Mouse (Mus musculus) ES-E14 (cell line): ENCODE measurements around the gene Hspb9. TPM values are rescaled to one million over a fixed set of nuclear protein-coding genes. Genes with fewer than 3 reads are reported as not detected.

ENCODE experiments used
- DNase-seq: peaks from one replicate; pipeline ENCODE4 v3.0.0-alpha.2; 2013; ENCODE audit warnings: low read depth, low spot score
- H3K27ac ChIP-seq: 2 replicates; pipeline ENCODE4 v1.5.1; 2012; ENCODE audit warnings: low read depth, mild to moderate bottlenecking, low read length, moderate library complexity, mixed read lengths; ENCODE audit not compliant: poor library complexity, insufficient read depth, severe bottlenecking
- H3K36me3 ChIP-seq: 2 replicates; pipeline ENCODE4 v1.6.1; 2012; ENCODE audit warnings: mild to moderate bottlenecking, low read length, moderate library complexity, mixed read lengths; ENCODE audit not compliant: control insufficient read depth, poor library complexity, insufficient read depth, severe bottlenecking
- H3K4me1 ChIP-seq, 2 experiments: fragments of 150-350 bp in 1 of 2; sonication (generic) in 1 of 2; 2 replicates each; pipeline ENCODE4 v1.6.1; 2012; ENCODE audit warnings: low read length in 2 of 2, mild to moderate bottlenecking in 1 of 2, mixed read lengths in 1 of 2; ENCODE audit not compliant: control insufficient read depth in 2 of 2, insufficient read depth in 2 of 2, poor library complexity in 1 of 2
- H3K4me3 ChIP-seq, 2 experiments: fragments of 150-350 bp in 1 of 2; sonication (generic) in 1 of 2; 2 replicates each; pipeline ENCODE4 v1.5.1; 2012; ENCODE audit warnings: low read length in 2 of 2, low read depth in 1 of 2, mild to moderate bottlenecking in 1 of 2, mixed read lengths in 1 of 2; ENCODE audit not compliant: insufficient read depth in 1 of 2, poor library complexity in 1 of 2, severe bottlenecking in 1 of 2
- H3K9ac ChIP-seq: 2 replicates; pipeline ENCODE4 v1.6.1; 2012; ENCODE audit warnings: low read depth, mild to moderate bottlenecking, low read length, mixed read lengths; ENCODE audit not compliant: poor library complexity, insufficient read depth, severe bottlenecking
- H3K9me3 ChIP-seq: fragments of 150-350 bp; sonication (generic); 2 replicates; pipeline ENCODE4 v1.6.1; 2012; ENCODE audit warnings: low read depth, mild to moderate bottlenecking, low read length; ENCODE audit not compliant: control insufficient read depth, insufficient read depth
- CHD2 ChIP-seq: IDR thresholded peaks from 2 replicates; pipeline ENCODE4 v1.6.1; 2014; ENCODE audit warnings: mild to moderate bottlenecking, low read depth, low read length, inconsistent platforms
- HCFC1 ChIP-seq: IDR thresholded peaks from 2 replicates; pipeline ENCODE4 v1.6.1; 2012; ENCODE audit warnings: low read length, inconsistent platforms, borderline replicate concordance; ENCODE audit not compliant: insufficient read depth
- MAFK ChIP-seq: IDR thresholded peaks from 2 replicates; pipeline ENCODE4 v1.6.1; 2014; ENCODE audit warnings: mild to moderate bottlenecking, low read depth, low read length, inconsistent platforms; ENCODE audit not compliant: insufficient read depth
- ZC3H11A ChIP-seq: IDR thresholded peaks from 2 replicates; pipeline ENCODE4 v1.6.1; 2012; ENCODE audit warnings: low read depth, mild to moderate bottlenecking, inconsistent platforms, low read length, borderline replicate concordance
- ZNF384 ChIP-seq: IDR thresholded peaks from 2 replicates; pipeline ENCODE4 v1.6.1; 2012; ENCODE audit warnings: low read depth, low read length, inconsistent platforms
- in situ Hi-C, 2 experiments: fragments of 600-800 bp; cut with MboI; formaldehyde crosslinking; loops; one replicate each; pipeline ENCODE4 v1.15.1; 2025; ENCODE audit warnings: low sequenced_read_pairs in 2 of 2, inconsistent platforms in 1 of 2; ENCODE audit not compliant: unreplicated experiment in 2 of 2
- total RNA-seq: library from RNA; depleted of rRNA; stranded (reverse); fragments of 300-350 nt; gene quantifications from 2 replicates; pipeline ENCODE4 v1.2.3, GENCODE M21; 2012

Gene Hspb9
- total RNA-seq, 1 experiment: 0.49 TPM

GRCm38 (mm10) chr11:100720345-100720744 lies 6.7 kb downstream of the Hspb9 start:
- DNase-seq: no peak
- in situ Hi-C loops: no loop called here
- Histone ChIP-seq H3K27ac (no peak overlapping the region), H3K4me3 (no peak overlapping the region), H3K4me1 (peaks cover 11 to 31% of the 10 kb centered on the region in 2 experiments), H3K9ac (no peak overlapping the region), H3K9me3 (no peaks in the 10 kb centered on the region), H3K36me3 (peaks cover 24% of the 10 kb centered on the region)
- TF ChIP-seq HCFC1 (no peak), ZC3H11A (no peak), CHD2 (no peak), ZNF384 (no peak), MAFK (no peak)

GRCm38 (mm10) chr11:100721254-100721653 lies 7.6 kb downstream of the Hspb9 start:
- DNase-seq: no peak
- in situ Hi-C loops: no loop called here
- H3K4me1 ChIP-seq: peaks cover 13 to 31% of the 10 kb centered on the region in 2 experiments
- H3K36me3 ChIP-seq: peaks cover 17% of the 10 kb centered on the region
- H3K4me3 ChIP-seq: no peak overlapping the region
- no peaks in the 10 kb centered on the region for H3K9me3 ChIP-seq
- no peak for TF ChIP-seq HCFC1
- TF ChIP-seq CHD2: no peak
- TF ChIP-seq ZC3H11A: no peak
- TF ChIP-seq ZNF384: no peak
- TF ChIP-seq MAFK: no peak
- H3K27ac ChIP-seq: no peak overlapping the region
- no peak overlapping the region for H3K9ac ChIP-seq

GRCm38 (mm10) chr11:100721776-100722492 lies 8.3 kb downstream of the Hspb9 start:
- no peak for DNase-seq
- H3K27ac ChIP-seq: no peak overlapping the region
- no peak overlapping the region for H3K4me3 ChIP-seq
- no peak for TF ChIP-seq CHD2
- peaks cover 14% of the 10 kb centered on the region for H3K36me3 ChIP-seq
- no peak overlapping the region for H3K9ac ChIP-seq
- in situ Hi-C loops: no loop called here
- peaks cover 13 to 31% of the 10 kb centered on the region in 2 experiments for H3K4me1 ChIP-seq
- no peaks in the 10 kb centered on the region for H3K9me3 ChIP-seq

- no peak for DNase-seq
- no peak overlapping the region for H3K9ac ChIP-seq
- in situ Hi-C loops: no loop called here
- TF ChIP-seq HCFC1 (no peak), ZNF384 (no peak), CHD2 (no peak), ZC3H11A (no peak), MAFK (no peak)
- no peak overlapping the region for H3K27ac ChIP-seq
- H3K4me1 ChIP-seq: peaks cover 13 to 31% of the 10 kb centered on the region in 2 experiments
- H3K4me3 ChIP-seq: no peak overlapping the region
- no peaks in the 10 kb centered on the region for H3K9me3 ChIP-seq
- peaks cover 13% of the 10 kb centered on the region for H3K36me3 ChIP-seq
Measured at GRCm38 (mm10) chr11:100722493-100723028, 8.9 kb downstream of the Hspb9 start.

- DNase-seq: no peak
- H3K9me3 ChIP-seq: no peaks in the 10 kb centered on the region
- H3K9ac ChIP-seq: no peak overlapping the region
- no peak overlapping the region for H3K27ac ChIP-seq
- peaks cover 12 to 27% of the 10 kb centered on the region in 2 experiments for H3K4me1 ChIP-seq
- in situ Hi-C loops: no loop called here
- TF ChIP-seq ZC3H11A (no peak), HCFC1 (no peak), CHD2 (no peak), ZNF384 (no peak), MAFK (no peak)
- no peak overlapping the region for H3K4me3 ChIP-seq
- H3K36me3 ChIP-seq: no peaks in the 10 kb centered on the region; the same call in 1 of the 2 replicates
Measured at GRCm38 (mm10) chr11:100724919-100725512, 11.4 kb downstream of the Hspb9 start.
